Mouse (Mus musculus): ENCODE measurements around the gene Gkap1. TPM values are rescaled to one million over a fixed set of nuclear protein-coding genes. Genes with fewer than 3 reads are reported as not detected.

Gene Gkap1
- 13.4 and 20.4 TPM in 2 replicates for total RNA-seq (2014; fragmentation: Nextera tagmentation)
- total RNA-seq (2017): 27.6 and 33.6 TPM in 2 replicates

DNA sequence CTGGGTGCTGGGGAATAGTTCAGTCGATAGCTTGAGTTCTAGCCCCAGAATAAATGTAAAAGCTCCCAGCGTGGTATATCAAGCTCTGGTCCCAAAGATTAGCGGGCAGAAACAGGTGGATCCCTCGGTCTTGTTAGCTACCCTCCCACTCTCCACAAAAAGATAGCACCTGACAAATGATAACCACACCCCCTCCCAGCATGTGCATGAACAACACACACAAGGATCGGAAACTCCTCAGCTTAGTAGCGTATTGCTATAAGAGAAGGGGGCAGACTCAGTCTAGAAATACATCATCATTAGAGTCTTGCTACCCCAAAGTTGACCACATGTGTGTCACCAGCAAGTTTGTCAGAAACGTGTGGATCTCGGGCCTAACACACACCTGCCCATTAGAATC lies at the start of gene Gkap1:
Gene Gkap1 (minus strand): TSS at position 101 of the 400 bp plus-strand sequence.
- no peak for ATAC-seq (replicated peaks; ENCODE audit: low FRiP score, low TSS enrichment, poor library complexity, severe bottlenecking)

DNA sequence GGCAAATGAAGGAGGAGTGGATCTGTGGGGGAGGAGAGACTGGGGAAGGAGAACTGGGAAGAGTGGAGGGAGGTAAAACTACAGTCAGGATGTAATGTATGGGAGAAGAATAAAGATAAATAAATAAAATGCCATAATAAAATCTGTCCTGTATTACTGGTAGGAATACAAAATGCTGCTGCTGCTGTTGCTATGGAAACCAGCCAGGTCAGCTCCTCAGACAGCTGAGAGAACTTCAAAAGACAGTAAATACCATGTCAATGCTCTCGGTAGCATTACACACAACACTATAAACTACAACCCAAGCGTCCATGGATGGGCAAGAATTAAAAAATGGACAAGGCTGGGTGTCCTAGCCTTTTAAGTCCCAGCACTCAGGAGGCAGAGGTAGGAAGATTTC lies 42.3 kb upstream of the Gkap1 start:
- no peak for ATAC-seq (replicated peaks; ENCODE audit: low FRiP score, low TSS enrichment, poor library complexity, severe bottlenecking)

DNA sequence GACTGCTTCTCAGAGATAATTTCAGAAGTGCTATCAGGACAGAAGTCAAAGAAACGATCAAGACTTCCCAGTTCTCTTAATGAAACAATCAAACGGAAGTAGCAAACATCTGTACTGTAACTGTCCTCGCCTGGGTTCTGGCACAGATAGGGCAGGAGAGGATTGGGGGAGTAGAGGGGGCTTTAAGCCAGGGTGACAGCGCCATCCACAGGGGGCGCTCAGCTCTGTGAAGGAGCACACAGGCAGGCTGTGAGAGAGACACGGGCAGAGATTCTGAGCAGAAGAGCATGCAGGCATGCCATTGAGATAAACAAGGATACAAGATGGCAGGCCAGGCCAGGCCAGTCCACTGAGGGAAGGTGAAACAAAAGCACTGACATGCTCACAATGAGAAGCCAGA lies 39.5 kb upstream of the Gkap1 start:
- ATAC-seq (replicated peaks; ENCODE audit: low FRiP score, low TSS enrichment, poor library complexity, severe bottlenecking): peak; percentile 87

DNA sequence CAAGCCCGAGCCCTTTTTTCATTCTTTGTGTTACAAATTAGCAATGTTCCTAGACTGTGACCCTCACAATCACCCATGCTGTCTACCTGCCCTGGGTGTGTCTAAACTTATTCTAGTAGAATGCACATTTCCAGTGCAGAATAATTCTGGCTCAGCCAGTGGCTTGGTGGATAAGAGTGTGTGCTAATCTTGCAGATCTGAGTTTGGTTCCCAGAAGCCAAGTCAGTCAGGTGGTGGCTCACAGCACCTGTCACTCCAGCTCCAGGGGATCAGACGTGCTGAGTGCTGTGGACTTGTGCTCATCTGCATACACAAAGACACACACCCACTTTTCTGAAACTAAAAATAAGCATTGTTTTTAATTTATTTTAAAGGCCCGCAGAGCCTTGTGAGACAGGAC lies 38.3 kb upstream of the Gkap1 start:
- 0 out of 2 replicates have a peak, but pooled peaks have one; percentile 40 for ATAC-seq (replicated peaks; ENCODE audit: low FRiP score, low TSS enrichment, poor library complexity, severe bottlenecking)

DNA sequence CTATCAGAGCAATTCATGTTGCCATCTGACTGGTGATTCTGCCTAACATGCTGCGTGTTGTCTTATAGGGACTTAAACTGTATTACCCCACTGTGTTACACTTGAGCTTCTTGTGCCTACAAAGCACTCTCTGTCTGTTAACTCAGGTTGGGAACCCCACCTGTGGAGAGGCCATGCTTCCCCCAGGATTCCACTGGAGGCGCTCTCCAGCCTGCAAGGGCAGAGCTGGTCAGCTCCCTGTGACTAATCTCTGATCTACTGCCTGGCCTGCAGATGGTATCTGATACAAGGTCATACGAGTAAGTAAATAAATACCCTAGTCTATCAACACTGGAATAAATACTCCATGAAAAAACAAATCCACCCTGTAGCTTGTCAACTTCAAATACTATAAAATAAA lies 35.9 kb upstream of the Gkap1 start:
- no peak for ATAC-seq (replicated peaks; ENCODE audit: low FRiP score, low TSS enrichment, poor library complexity, severe bottlenecking)

DNA sequence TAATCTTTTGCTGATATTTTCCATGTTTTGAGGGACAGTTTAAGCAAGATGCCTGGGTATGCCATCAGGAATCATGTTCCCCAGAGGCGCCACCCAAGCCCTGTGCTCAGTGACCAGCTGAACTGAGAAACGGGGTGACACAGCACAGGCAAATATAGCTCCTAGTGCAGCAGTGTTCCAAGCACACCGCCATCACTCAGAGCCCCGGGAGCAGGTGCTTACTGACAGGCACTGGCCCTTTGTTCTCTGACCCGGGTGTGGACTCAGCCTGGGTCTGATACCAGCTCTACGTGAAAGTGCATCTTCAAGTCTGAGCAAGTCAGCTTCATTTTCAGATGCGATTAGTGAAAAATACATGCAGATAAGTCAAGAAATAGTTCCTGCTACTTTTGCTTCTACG lies 34.0 kb upstream of the Gkap1 start:
- ATAC-seq (replicated peaks; ENCODE audit: low FRiP score, low TSS enrichment, poor library complexity, severe bottlenecking): no peak

DNA sequence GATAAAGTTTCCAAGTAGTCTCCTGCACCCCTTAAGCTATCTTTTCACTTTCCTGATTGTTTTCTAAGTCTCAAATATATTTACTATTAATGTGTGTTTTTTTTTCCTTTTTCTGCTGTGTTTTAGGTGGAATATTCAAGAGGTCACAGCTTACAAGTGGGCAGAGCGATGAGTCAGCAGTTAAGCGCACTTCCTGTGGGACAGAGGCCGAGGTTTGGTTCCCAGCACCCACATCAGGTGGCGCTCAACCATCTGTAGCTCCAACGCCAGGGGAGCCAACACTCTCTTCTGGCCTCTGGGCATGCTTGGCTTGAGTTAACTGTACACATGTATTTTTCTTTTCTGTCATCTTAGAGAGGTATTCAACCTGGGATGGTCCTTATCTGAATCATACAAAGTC lies 32.0 kb upstream of the Gkap1 start:
- no peak for ATAC-seq (replicated peaks; ENCODE audit: low FRiP score, low TSS enrichment, poor library complexity, severe bottlenecking)

DNA sequence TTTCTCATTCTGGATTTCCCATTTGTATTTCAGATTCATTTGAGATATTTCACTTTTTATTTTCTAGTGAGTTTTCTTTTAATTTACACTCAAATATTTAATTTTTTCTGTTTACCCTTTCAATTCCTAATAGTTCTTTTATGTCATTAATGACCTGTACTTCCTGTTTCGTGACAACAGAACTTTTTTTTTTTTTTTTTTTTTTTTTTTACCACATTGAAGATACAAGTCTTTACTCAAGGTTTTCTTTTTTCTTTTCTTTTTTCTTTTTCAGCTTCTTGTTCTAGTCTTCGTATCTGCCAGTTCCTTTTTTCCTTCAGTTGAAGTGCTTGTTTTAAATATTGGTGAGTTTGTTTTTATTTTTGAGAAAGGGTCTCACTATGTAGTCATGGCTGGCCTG lies 29.7 kb upstream of the Gkap1 start:
- no peak for ATAC-seq (replicated peaks; ENCODE audit: low FRiP score, low TSS enrichment, poor library complexity, severe bottlenecking)

DNA sequence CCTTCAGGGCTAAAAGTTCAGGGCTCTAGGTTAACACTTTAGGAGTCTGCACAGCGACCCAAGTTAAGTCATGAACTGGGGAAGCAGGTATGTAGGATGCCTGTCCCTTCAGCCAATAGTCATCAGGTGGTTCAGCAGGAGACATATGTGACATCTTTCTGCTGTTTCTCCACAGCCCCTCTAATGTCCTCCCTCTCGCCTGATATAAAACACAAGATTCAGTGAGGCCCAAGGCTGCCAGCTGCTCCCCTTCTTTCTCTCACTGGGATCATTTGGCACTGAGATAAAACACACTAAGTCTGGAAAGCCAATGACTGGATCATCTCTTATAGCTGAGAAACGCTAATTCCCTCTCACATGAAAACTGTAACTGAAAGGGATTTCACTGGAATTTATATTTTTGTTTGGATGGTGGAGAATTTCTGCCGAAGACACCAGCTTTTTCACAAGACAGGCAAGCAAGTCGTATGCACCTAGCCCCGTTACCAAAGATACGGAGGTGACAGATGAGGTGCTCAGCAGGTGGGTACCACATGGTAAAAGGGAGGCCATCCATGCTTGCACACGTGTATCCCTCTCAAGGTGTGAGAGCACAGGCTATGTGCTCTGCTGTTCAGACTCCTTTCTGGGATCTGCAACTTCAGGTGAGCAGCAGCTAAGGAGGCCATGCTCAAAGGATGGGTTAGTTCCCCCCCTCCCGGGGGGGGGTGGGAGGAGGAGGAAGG lies 27.1 kb upstream of the Gkap1 start:
- no peak for ATAC-seq (replicated peaks; ENCODE audit: low FRiP score, low TSS enrichment, poor library complexity, severe bottlenecking)

DNA sequence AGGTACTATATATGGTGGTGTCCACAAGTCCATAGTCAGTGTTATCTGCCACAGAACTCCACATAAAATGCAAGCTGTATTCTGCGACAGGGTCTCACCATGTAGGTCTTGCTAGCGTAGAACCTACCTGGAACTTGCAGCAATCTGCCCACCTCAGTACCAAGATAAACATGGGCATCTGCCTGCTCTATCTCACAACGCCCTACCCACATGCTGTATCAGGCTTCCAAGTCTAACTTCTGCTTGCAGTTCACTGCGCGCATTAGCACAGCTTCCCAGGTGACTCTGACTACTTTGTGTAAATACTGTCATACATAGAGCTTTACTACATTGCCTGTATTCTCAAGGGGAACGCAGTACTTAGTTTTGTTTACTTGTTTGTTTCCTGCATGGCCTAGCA lies 26.5 kb upstream of the Gkap1 start:
- ATAC-seq (replicated peaks; ENCODE audit: low FRiP score, low TSS enrichment, poor library complexity, severe bottlenecking): no peak

DNA sequence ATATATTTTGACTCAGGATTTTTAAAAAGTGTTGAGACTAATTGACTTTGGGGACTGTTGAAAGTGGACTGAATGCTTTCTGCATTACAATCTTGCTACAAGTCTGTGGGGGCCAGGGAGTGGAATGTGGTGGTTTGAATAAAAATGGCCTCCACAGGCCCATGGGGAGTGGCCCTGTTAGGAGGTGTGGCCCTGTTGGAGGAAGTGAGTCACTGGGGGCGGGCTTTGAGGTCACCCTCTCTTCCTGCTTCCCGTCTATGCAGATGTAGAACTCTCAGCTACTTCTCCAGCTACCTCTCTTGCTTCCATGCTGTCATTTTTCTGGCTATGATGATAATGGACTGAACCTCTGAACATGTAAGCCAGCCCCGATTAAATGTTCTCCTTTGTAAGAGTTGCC lies 23.3 kb upstream of the Gkap1 start:
- ATAC-seq (replicated peaks; ENCODE audit: low FRiP score, low TSS enrichment, poor library complexity, severe bottlenecking): no peak

DNA sequence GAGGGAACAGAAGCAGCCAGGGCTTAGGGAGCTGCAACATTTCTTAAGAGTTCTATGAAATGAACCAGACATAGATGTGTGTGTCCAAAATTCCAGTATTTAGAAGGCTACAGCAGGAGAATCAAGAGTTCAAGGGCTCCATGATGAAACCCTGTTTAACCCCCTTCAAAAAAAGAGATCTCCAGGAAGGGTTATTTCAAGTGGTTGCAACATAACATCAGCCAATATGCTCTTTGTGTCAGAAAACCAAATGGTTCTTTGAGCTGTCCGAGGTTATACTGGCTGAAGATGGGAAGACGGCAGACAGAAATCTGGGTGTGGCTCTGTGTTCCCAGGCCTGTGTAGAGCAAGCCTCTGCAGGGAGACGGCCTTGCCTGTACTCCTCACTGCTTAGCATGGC lies 20.1 kb upstream of the Gkap1 start:
- no peak for ATAC-seq (replicated peaks; ENCODE audit: low FRiP score, low TSS enrichment, poor library complexity, severe bottlenecking)

DNA sequence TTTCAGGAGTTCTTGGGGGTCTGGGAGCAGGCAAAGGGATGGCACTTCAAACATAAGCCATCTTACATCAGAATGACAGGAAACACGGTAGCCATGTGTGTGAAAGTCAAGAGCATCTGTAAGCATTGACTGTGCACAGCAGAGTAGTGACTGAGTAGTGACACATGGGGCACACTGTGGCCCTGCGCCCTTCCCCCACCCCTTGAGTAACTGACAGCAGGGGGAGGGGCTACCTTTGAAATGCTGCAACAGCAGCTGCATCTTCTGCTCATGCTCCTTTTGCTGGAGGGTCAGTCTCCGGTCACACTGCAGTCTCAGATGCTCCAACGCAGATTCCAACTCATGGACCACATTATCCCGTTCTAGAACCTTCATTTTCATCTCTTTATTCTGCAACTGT lies 17.3 kb upstream of the Gkap1 start:
- ATAC-seq (replicated peaks; ENCODE audit: low FRiP score, low TSS enrichment, poor library complexity, severe bottlenecking): no peak

DNA sequence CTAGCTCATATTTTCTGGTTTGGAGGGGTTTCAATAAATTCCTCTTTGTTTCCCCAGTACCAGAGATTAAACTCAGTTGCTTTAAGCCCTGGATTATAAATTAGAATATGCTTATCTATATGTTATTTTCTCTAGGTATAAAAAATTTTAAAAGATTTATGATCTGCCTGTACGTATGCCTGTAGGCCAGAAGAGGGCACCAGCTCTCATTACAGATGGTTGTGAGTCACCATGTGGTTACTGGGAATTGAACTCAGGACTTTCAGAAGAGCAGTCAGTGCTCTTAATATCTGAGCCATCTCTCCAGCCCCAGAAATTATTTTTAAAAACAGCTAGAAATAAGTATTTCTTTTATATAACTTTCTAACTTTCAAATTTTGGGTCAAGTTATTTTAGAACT lies 13.8 kb upstream of the Gkap1 start:
- ATAC-seq (replicated peaks; ENCODE audit: low FRiP score, low TSS enrichment, poor library complexity, severe bottlenecking): no peak

DNA sequence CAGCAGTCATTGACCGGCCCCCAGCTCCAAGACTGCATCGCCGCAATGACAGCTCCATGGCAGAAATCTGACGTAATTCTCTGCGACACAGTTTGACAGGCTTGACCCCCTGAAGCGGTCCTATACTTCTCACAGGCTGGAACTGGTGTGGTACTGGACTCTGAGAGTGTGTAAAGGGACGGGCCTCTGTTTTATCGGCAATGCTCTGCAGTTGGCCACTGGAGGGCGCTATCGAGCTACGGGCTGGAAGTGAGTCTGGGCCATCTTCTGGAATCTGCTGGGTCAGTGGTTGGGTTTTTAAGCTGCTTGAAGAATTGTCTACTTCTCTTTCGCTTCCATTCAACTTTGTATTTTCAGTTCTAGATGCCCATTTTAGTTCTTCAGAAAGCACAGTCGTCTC lies 12.3 kb upstream of the Gkap1 start:
- ATAC-seq (replicated peaks; ENCODE audit: low FRiP score, low TSS enrichment, poor library complexity, severe bottlenecking): peak; percentile 89

DNA sequence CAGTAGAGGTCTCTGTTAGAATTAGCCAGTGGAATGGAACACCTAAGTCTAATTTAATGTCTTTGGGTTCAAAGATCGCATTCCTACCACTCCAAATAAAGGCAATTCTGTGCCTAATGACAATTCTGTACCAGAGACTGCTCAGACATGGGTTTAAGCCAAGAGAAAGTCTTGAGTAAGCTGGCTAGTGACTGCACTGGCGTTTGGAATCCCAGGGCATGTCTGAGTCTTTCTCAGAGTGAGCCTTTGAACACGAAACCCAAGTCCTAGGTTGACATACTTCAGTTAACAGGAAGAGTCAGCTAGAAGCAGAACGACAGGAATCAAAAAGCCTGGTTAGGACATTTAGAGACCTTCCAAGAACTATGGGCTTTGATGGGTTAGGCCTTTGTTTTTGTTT lies 8.0 kb upstream of the Gkap1 start:
- no peak for ATAC-seq (replicated peaks; ENCODE audit: low FRiP score, low TSS enrichment, poor library complexity, severe bottlenecking)

DNA sequence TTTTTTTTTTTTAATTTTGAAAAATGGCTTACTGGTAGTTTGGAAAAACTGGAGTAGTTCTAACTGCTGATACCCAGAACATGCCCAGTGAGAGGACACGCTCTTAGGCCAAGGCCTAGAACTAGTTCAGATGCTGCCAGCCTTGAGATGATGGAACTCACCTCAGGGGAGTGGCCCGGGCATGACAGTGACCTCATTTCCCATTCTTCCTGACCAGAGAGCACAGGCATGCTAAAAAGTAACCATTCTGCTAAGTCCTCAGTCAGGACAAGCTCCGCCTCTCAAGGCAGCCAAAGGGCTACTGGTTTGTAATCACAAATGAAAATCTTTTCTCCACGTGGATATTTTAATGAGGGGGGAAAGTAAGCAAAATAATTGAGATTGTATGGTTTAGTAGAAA lies 6.4 kb upstream of the Gkap1 start:
- no peak for ATAC-seq (replicated peaks; ENCODE audit: low FRiP score, low TSS enrichment, poor library complexity, severe bottlenecking)

DNA sequence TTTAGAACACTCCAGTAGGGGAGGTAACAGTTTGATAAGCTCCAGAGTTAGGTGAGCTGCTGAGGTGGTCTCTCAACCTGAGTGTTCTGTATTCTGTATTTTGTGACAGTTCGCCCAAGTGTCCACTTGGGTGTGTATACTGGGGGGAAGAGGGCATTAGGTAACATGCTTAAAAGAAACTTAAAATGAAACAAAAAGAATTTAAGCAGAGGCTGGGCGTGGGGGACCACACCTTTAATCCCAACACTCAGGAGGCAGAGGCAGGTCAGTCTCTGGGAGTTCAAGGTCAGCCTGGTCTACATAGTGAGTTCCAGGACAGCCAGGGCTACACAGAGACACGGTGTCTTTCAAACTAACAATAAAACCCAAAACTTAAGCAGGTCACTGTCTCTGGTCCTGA lies 5.0 kb upstream of the Gkap1 start:
- no peak for ATAC-seq (replicated peaks; ENCODE audit: low FRiP score, low TSS enrichment, poor library complexity, severe bottlenecking)

DNA sequence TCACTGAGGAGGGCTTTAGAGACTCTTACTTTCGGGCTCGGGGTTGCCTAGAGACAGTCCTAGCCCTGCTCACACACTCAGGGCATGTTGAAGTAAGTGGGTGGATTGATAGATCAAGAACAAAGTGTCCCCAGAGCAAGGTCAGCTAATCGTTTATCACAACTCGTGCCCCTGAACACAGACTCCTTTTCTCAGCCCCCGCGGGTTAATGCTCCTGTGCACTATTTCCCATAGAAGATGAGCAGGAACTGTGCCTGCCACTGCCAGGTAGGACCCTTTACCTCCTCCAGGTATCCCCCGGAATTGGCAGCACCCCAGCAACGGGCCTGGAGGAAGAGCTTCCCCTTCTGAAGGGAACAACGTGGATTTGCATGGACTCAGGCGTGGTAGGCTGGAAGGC lies 757 bp upstream of the Gkap1 start:
- ATAC-seq (replicated peaks; ENCODE audit: low FRiP score, low TSS enrichment, poor library complexity, severe bottlenecking): no peak

DNA sequence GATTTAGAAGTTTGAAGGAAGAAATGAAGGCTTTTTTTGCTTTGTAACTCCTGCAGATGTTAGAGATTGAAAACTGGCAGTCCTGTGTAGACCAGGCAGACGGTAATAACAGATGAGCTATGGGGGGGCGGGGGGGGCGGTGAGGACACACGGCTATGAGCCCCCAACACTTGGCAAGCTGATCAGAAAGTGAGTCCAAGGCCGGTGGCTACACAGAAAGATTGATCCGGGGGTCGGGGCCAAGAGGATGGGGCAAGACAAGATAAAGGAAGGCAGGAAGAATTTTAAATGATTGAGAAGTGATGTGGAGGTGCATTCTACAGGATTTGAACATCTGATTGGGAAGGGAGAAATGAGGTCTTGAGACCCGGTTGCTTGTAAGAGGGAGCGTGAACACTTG lies 423 bp downstream of the Gkap1 start:
- ATAC-seq (replicated peaks; ENCODE audit: low FRiP score, low TSS enrichment, poor library complexity, severe bottlenecking): no peak

DNA sequence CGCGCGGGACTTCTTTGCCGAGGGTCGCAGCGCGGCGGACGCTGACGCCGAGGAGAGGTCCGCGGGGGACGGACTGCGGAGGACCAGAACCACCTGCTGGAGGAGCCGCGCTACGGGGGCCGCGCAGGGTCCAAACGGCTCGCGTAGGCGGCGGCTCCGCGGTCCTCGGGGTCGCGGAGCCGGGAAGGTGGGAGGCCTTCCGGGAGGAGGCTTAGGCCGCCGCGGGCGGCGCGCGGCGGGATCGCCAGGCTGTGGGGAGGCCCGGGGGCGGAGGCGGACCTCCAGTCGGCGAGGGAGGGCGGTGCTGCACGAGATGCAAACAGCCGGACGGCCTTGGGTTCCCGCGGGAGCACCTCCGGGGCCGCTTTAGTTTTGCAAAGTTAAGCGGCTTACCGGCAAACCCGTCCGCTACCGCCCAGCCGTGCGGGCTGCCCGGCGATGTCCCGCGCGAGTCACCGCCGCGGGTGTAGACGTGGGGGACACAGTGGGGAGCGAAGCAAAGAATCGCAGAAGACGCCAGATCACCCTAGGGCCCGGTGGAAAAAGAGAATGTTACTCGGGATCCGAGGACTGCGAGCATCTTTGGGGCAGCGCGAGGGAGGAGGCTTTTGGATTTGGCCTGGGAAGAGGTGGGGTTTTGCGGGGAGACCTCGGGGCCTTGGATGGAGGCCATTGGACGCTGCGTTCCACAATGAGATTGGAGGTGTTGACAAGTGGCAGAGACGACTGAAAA lies 1.1 kb downstream of the Gkap1 start:
- peak; percentile 73 for ATAC-seq (replicated peaks; ENCODE audit: low FRiP score, low TSS enrichment, poor library complexity, severe bottlenecking)
